Mouse (Mus musculus) megakaryocyte, embryonic 14.5 days (primary cell): ENCODE results near the gene Map2k7. TPM values are rescaled to one million over a fixed set of nuclear protein-coding genes. Genes with fewer than 3 reads are reported as not detected.
A peak's percentile ranks its signal among the peaks of the same experiment; 100 is the strongest.

Experiments used
- H3K27me3 ChIP-seq: replicated peaks from 2 replicates; pipeline ENCODE3; 2012; ENCODE audit warnings: inconsistent platforms
- H3K36me3 ChIP-seq: replicated peaks from 2 replicates; pipeline ENCODE3; 2012; ENCODE audit warnings: low read length, inconsistent platforms, mixed read lengths
- H3K4me1 ChIP-seq: 2 replicates; pipeline ENCODE4 v1.6.1; 2012; ENCODE audit warnings: inconsistent platforms
- H3K4me3 ChIP-seq: replicated peaks from 2 replicates; pipeline ENCODE3; 2012; ENCODE audit warnings: moderate library complexity, mild to moderate bottlenecking, inconsistent platforms
- H3K9me3 ChIP-seq: 2 replicates; pipeline ENCODE4 v1.6.1; 2012; ENCODE audit warnings: inconsistent platforms
- FLI1 ChIP-seq: IDR thresholded peaks from 2 replicates; pipeline ENCODE4 v1.6.1; 2012; ENCODE audit warnings: low read length, inconsistent platforms, mixed read lengths
- GATA1 ChIP-seq: IDR thresholded peaks from 3 replicates; pipeline ENCODE4 v1.6.1; 2012; ENCODE audit warnings: mixed read lengths, low read length, inconsistent platforms, borderline replicate concordance
- polyA plus RNA-seq: library from polyadenylated mRNA; stranded (reverse); fragments of >175 nt; gene quantifications from 2 replicates; pipeline ENCODE4 v1.2.3, GENCODE M21; 2012; ENCODE audit warnings: low replicate concordance; ENCODE audit not compliant: insufficient read depth

Map2k7 gene
- polyA plus RNA-seq, 1 experiment, result 92.1 TPM

- TF ChIP-seq GATA1 (no peak), FLI1 (no peak)
- H3K4me1 ChIP-seq, result peaks cover 46% of the 10 kb centered on the region
- no peaks in the 10 kb centered on the region for H3K9me3 ChIP-seq
- no peaks in the 10 kb centered on the region for H3K27me3 ChIP-seq
- peaks cover 64% of the 10 kb centered on the region for H3K36me3 ChIP-seq
- no peak overlapping the region for H3K4me3 ChIP-seq
These were observed 18.8 kb downstream of the Map2k7 start for GRCm38 (mm10) chr8:4257350-4257749.

GRCm38 (mm10) chr8:4258233-4258632 is 19.7 kb downstream of the Map2k7 start:
- TF ChIP-seq FLI1 (no peak), GATA1 (no peak)
- no peaks in the 10 kb centered on the region for H3K27me3 ChIP-seq
- peak overlapping the region; percentile 94 for H3K4me3 ChIP-seq
- H3K4me1 ChIP-seq, result peaks cover 49% of the 10 kb centered on the region
- no peaks in the 10 kb centered on the region for H3K9me3 ChIP-seq
- peaks cover 73% of the 10 kb centered on the region for H3K36me3 ChIP-seq

- Histone ChIP-seq H3K9me3 (no peaks in the 10 kb centered on the region), H3K4me1 (peaks cover 49% of the 10 kb centered on the region), H3K27me3 (no peaks in the 10 kb centered on the region), H3K4me3 (peak overlapping the region; percentile 94), H3K36me3 (peaks cover 77% of the 10 kb centered on the region)
- TF ChIP-seq FLI1 (no peak), GATA1 (no peak)
These were observed 20.1 kb downstream of the Map2k7 start for GRCm38 (mm10) chr8:4258678-4259077.

DNA sequence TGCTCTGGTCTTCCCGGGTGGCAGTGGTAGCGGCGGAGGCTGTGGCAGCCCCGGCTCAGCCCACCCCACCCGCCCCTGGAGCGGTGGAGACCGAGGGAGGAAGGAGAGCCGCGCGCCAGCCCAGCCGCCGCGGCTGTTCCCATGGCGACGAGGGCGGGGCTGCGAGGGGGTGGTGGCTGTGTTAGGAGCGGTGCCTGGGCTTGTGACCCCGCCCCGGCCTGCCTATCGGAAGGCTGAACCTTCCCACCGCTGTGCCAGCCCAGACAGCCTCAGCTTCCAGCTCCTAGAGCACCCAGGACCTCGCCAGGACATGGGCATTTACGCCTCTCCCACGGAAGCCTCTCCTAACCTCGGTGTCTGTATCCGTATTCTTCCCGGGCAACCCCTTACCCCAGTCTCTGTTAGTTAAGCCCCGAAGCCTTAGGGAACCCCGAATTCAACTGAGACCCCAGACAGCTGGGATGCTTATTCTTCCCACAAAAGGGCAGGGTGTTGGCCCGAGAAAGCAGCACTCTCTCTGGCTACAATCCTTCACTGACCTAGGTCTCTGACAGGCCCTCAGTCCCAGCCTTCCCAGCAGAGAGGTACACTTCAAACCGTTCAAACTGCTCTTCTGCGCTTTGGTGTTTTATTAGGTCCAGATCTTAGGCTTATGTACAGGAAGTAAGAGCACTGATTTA is 20.7 kb downstream of the Map2k7 start, which contains the start of gene Ctxn1:
Ctxn1 (minus strand) TSS at position 150 of the 680 bp plus-strand sequence.
- TF ChIP-seq FLI1 (no peak), GATA1 (no peak)
- Histone ChIP-seq H3K4me3 (peak within 1 kb of the TSS; percentile 94), H3K36me3 (peaks cover 81% of the 10 kb centered on the region)

GRCm38 (mm10) chr8:4259805-4260170 is 21.2 kb downstream of the Map2k7 start:
- no peak overlapping the region for H3K4me3 ChIP-seq
- no peaks in the 10 kb centered on the region for H3K27me3 ChIP-seq
- H3K4me1 ChIP-seq, result peaks cover 46% of the 10 kb centered on the region
- H3K9me3 ChIP-seq, result no peaks in the 10 kb centered on the region
- peaks cover 81% of the 10 kb centered on the region for H3K36me3 ChIP-seq
- no peak for TF ChIP-seq FLI1
- no peak for TF ChIP-seq GATA1

More for the DNA sequence above, 20.7 kb downstream of the Map2k7 start, which contains the start of gene Ctxn1:
- H3K27me3 ChIP-seq, result no peaks in the 10 kb centered on the region
- no peaks in the 10 kb centered on the region for H3K9me3 ChIP-seq
- peaks cover 47% of the 10 kb centered on the region for H3K4me1 ChIP-seq

GRCm38 (mm10) chr8:4263105-4263791 is 24.7 kb downstream of the Map2k7 start:
- no peak for TF ChIP-seq GATA1
- no peak for TF ChIP-seq FLI1
- Histone ChIP-seq H3K4me1 (peaks cover 42% of the 10 kb centered on the region), H3K9me3 (no peaks in the 10 kb centered on the region), H3K36me3 (peaks cover 91% of the 10 kb centered on the region), H3K4me3 (no peak overlapping the region), H3K27me3 (no peaks in the 10 kb centered on the region)

GRCm38 (mm10) chr8:4265160-4265914 is 26.8 kb downstream of the Map2k7 start:
- Histone ChIP-seq H3K4me3 (no peak overlapping the region), H3K9me3 (no peaks in the 10 kb centered on the region), H3K4me1 (peaks cover 21% of the 10 kb centered on the region), H3K36me3 (peaks cover 100% of the 10 kb centered on the region), H3K27me3 (no peaks in the 10 kb centered on the region)
- TF ChIP-seq FLI1, result no peak
- no peak for TF ChIP-seq GATA1

GRCm38 (mm10) chr8:4267627-4268026 is 29.1 kb downstream of the Map2k7 start:
- Histone ChIP-seq H3K4me3 (no peak overlapping the region), H3K9me3 (no peaks in the 10 kb centered on the region), H3K27me3 (no peaks in the 10 kb centered on the region), H3K4me1 (peaks cover 16% of the 10 kb centered on the region), H3K36me3 (peaks cover 97% of the 10 kb centered on the region)
- no peak for TF ChIP-seq GATA1
- TF ChIP-seq FLI1, result no peak

GRCm38 (mm10) chr8:4269609-4270008 is 31.1 kb downstream of the Map2k7 start:
- no peak for TF ChIP-seq FLI1
- TF ChIP-seq GATA1, result no peak
- H3K36me3 ChIP-seq, result peaks cover 94% of the 10 kb centered on the region

More at GRCm38 (mm10) chr8:4269609-4270008, 31.1 kb downstream of the Map2k7 start:
- Histone ChIP-seq H3K9me3 (no peaks in the 10 kb centered on the region), H3K4me1 (peaks cover 18% of the 10 kb centered on the region), H3K27me3 (no peaks in the 10 kb centered on the region), H3K4me3 (no peak overlapping the region)
